Comparison of ENCODE assay signal across 16 mouse cellular contexts in genomic region chr5:37903861-37904260, GRCm38 (mm10).
"Had no signal": no experiment of that assay in that cellular context is flagged by ENCODE, and none has a peak within 500 bp of the region (broad histone marks: within the 10 kb centered on the region; RNA-seq: fewer than 3 reads in every experiment).

No protein-coding gene starts in this region.

- H3K4me3 ChIP-seq: neural tube, embryonic 13.5 days; neural tube, embryonic 15.5 days; stomach, embryonic 15.5 days had no signal

- DNase-seq: retina, postnatal 1 day; right cerebral cortex, adult 18-20 months; right cerebral cortex, postnatal 14 days; right cerebral cortex, postnatal 25 days; right cerebral cortex, postnatal 4 days; spleen, adult 18-20 months; thymus, adult 18-20 months; thymus, adult 2 months; thymus, postnatal 14 days; thymus, postnatal 25 days; thymus, postnatal 36 days; thymus, postnatal 4 days had no signal

- H3K9ac ChIP-seq: neural tube, embryonic 13.5 days; neural tube, embryonic 15.5 days; stomach, embryonic 15.5 days had no signal

- H3K27ac ChIP-seq: neural tube, embryonic 13.5 days; neural tube, embryonic 15.5 days; stomach, embryonic 15.5 days; stomach, postnatal 0 days had no signal

- H3K9me3 ChIP-seq: neural tube, embryonic 13.5 days; neural tube, embryonic 15.5 days; stomach, embryonic 15.5 days had no signal

- H3K36me3 ChIP-seq: neural tube, embryonic 13.5 days; neural tube, embryonic 15.5 days; stomach, embryonic 15.5 days had no signal

- H3K4me2 ChIP-seq: neural tube, embryonic 13.5 days; neural tube, embryonic 15.5 days; stomach, embryonic 15.5 days had no signal
